Mouse (Mus musculus) intestine, embryonic 15.5 days (tissue): ENCODE measurements around the gene Tmem165. TPM values are rescaled to one million over a fixed set of nuclear protein-coding genes. Genes with fewer than 3 reads are reported as not detected.

Experiments used
- ATAC-seq: fragments of 200-750 bp; cut with Nextera tagmentation; 2 replicates; pipeline ENCODE4 v1.8.0; 2017; ENCODE audit warnings: moderate TSS enrichment, moderate library complexity
- H3K27ac ChIP-seq: fragments of 300-500 bp; sonication (generic); 2 replicates; pipeline ENCODE4 v1.5.1; 2015; ENCODE audit warnings: mild to moderate bottlenecking, inconsistent platforms
- H3K27me3 ChIP-seq: fragments of 300-500 bp; sonication (generic); replicated peaks from 2 replicates; pipeline ENCODE4 v1.6.1; 2015; ENCODE audit warnings: inconsistent platforms
- H3K36me3 ChIP-seq: fragments of 300-500 bp; sonication (generic); 2 replicates; pipeline ENCODE4 v1.6.1; 2015; ENCODE audit warnings: inconsistent platforms
- H3K4me1 ChIP-seq: fragments of 300-500 bp; sonication (generic); replicated peaks from 2 replicates; pipeline ENCODE4 v1.6.1; 2015; ENCODE audit warnings: inconsistent platforms
- H3K4me2 ChIP-seq: fragments of 300-500 bp; sonication (generic); replicated peaks from 2 replicates; pipeline ENCODE4 v1.6.1; 2015; ENCODE audit warnings: mild to moderate bottlenecking, inconsistent platforms
- H3K4me3 ChIP-seq: fragments of 300-500 bp; sonication (generic); replicated peaks from 2 replicates; pipeline ENCODE4 v1.5.1; 2015; ENCODE audit warnings: inconsistent platforms
- H3K9ac ChIP-seq: fragments of 300-500 bp; sonication (generic); 2 replicates; pipeline ENCODE4 v1.6.1; 2015; ENCODE audit warnings: inconsistent platforms
- H3K9me3 ChIP-seq: fragments of 300-500 bp; sonication (generic); 2 replicates; pipeline ENCODE4 v1.6.1; 2016; ENCODE audit warnings: inconsistent platforms
- WGBS: fragments of 180-500 bp; shearing (Covaris S2); methylation state at CpG from one replicate; pipeline ENCODE4 v1.1.7; 2015; 5-methylcytosine and 5-hydroxymethylcytosine counted together
- polyA plus RNA-seq: library from polyadenylated mRNA; unstranded; fragments of >200 nt; fragmentation: Nextera tagmentation; extraction: Ambion mirVana; gene quantifications from 2 replicates; pipeline ENCODE4 v1.2.1, GENCODE M21; 2015

Tmem165 gene
- 82.1 and 87.6 TPM in 2 replicates for polyA plus RNA-seq

DNA sequence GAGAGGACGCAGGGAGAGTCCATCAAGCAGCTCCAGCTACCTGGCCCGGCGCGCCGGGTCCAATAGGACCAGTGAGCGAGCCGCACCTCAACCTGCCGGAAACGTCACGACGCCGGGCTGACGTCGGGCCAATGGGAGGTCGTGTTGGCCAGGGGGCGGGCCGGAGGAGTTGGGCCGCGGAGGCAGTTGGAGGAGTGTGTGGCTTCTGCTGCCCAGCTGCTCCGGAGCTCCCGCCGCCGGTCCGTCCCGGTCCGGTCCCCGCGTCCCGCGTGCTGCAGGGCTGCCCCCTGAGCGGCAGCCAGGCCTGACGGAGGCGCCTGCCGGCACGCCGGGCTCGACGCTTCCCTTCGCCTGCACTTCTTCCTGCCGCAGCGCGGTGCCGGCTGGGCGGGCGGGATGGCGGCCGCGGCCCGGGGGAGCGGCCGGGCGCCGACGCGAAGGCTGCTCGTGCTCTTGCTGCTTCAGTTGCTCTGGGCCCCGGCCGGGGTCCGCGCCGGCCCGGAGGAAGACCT lies at the start of gene Tmem165:
TSS of gene Tmem165 (plus strand) at position 131 of the 512 bp plus-strand sequence.
- Histone ChIP-seq H3K9me3 (no peaks in the 10 kb centered on the region), H3K27ac (peak within 1 kb of the TSS; percentile 98), H3K4me1 (peaks cover 14% of the 10 kb centered on the region), H3K9ac (peak within 1 kb of the TSS; percentile 91), H3K36me3 (no peaks in the 10 kb centered on the region), H3K4me3 (peak within 1 kb of the TSS; percentile 99), H3K27me3 (no peaks in the 10 kb centered on the region), H3K4me2 (peak within 1 kb of the TSS; percentile 72)
- peak; percentile 98 for ATAC-seq
- WGBS: under 1% methylated on average over 54 of the region's 62 CpGs

DNA sequence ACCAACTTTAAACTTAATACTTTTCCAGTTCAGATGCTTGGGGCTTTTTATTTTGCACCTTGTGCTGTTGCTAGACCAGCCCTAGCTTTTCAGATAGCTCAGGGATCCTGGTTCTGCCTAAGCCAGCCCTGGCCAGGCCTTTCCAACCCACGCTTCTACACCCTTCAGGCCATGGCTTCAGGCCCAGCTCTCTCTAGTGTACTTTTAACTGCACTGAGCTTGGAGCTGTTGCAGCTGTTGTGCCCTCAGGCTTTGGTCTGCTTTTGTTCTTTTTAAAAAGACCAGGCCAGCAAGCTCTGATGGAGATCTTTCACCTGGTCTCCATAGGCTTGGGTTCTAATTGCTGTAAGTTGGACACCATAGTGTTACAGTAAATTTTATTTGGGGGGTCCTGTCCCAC lies 48.0 kb upstream of the Tmem165 start:
- Histone ChIP-seq H3K4me2 (no peak overlapping the region), H3K4me1 (peaks cover 7% of the 10 kb centered on the region), H3K9me3 (no peaks in the 10 kb centered on the region), H3K36me3 (no peaks in the 10 kb centered on the region), H3K27me3 (no peaks in the 10 kb centered on the region), H3K4me3 (no peak overlapping the region), H3K27ac (peak overlapping the region; percentile 17; the same call in 1 of the 2 replicates), H3K9ac (no peak overlapping the region)
- WGBS: 63% methylated on average over 1 of the region's 1 CpGs
- ATAC-seq: no peak

DNA sequence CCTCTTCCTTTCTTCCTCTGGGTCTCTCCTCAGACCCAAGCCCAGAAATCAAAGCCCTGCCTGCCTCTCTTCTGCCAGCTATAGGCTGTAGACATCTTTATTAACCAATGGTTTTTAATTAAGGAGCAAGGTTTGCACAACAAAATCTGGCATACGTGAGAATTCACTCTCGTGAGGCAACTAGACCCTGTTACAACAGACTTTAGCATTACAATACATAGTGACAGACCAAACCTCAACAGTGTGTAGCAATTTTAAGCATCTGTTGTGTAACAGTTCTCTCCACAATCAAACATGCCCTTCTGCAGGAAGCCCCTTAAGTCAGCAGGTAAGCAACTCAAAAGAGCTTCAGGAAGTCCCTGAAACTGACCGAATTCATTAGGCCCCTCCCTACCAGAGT lies 47.4 kb upstream of the Tmem165 start:
- H3K4me2 ChIP-seq: no peak overlapping the region
- no peaks in the 10 kb centered on the region for H3K36me3 ChIP-seq
- peak overlapping the region; percentile 17; the same call in 1 of the 2 replicates for H3K27ac ChIP-seq
- 92% methylated on average over 3 of the region's 3 CpGs for WGBS
- H3K4me3 ChIP-seq: no peak overlapping the region
- no peak for ATAC-seq
- H3K4me1 ChIP-seq: peaks cover 9% of the 10 kb centered on the region
- H3K9ac ChIP-seq: no peak overlapping the region
- no peaks in the 10 kb centered on the region for H3K27me3 ChIP-seq
- no peaks in the 10 kb centered on the region for H3K9me3 ChIP-seq

DNA sequence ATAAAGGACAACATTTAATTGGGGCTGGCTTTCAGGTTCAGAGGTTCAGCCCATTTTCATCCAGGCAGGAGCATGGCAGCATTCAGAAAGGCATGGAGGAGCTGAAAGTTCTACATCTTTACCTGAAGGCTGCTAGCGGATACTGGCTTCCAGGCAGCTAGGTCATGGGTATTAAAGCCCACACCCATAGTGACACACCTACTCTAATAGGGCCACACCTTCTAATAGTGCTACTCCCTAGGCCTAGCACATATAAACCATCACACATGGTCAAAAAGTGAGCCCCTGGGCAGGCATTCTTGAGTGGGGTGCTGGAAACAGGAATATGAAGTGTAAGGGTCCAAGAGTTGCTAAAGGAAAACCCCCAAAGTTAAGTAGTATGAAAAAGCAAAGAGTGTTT lies 46.1 kb upstream of the Tmem165 start:
- peaks cover 9% of the 10 kb centered on the region for H3K4me1 ChIP-seq
- WGBS: 81% methylated on average over 1 of the region's 1 CpGs
- no peak overlapping the region for H3K4me2 ChIP-seq
- no peak overlapping the region for H3K4me3 ChIP-seq
- H3K36me3 ChIP-seq: no peaks in the 10 kb centered on the region
- ATAC-seq: no peak
- no peak overlapping the region for H3K27ac ChIP-seq
- no peak overlapping the region for H3K9ac ChIP-seq
- no peaks in the 10 kb centered on the region for H3K27me3 ChIP-seq
- H3K9me3 ChIP-seq: no peaks in the 10 kb centered on the region

DNA sequence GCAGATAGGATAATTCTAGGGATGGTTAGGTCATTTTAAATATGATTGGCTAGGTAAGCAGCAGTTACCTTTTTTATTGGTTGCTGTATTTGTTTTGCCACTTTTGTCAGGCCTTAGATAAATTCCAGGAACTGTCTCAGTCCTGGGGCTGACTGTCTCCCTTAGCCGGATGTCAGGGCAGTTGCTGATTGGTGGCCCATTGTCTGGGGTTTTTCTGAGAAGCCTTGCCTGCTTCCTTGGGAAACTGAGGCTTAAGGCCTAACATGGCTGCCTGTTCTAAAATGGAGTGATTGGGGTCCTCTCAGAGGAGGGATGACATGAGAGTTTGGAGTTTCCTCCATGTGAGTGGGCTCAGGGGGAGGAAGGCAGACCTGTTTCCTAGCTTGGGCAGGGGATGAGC lies 45.6 kb upstream of the Tmem165 start:
- no peak overlapping the region for H3K27ac ChIP-seq
- no peaks in the 10 kb centered on the region for H3K27me3 ChIP-seq
- no peak overlapping the region for H3K9ac ChIP-seq
- H3K36me3 ChIP-seq: no peaks in the 10 kb centered on the region
- ATAC-seq: no peak
- no peak overlapping the region for H3K4me2 ChIP-seq
- H3K4me1 ChIP-seq: peaks cover 9% of the 10 kb centered on the region
- 67% methylated on average over 1 of the region's 1 CpGs for WGBS
- H3K4me3 ChIP-seq: no peak overlapping the region
- no peaks in the 10 kb centered on the region for H3K9me3 ChIP-seq

DNA sequence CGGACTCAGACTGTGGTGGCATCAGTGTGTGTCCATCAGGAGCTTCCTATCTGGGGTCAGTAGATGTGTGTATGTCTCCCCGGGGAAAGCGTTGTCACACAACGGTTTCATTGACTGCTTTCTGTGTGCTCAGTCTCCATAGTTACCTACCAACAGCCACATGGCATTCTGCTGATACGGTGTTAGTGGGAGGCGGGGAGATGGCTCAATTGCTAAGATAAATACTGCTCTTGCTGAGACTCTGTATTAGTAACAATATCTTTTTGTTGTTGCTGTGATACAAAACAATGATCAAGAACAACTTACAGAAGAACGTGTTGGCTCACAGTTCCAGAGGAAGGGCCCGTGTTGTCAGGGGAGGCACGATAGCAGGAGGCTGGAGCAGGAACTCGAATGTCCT lies 45.2 kb upstream of the Tmem165 start:
- H3K36me3 ChIP-seq: no peaks in the 10 kb centered on the region
- no peak overlapping the region for H3K4me3 ChIP-seq
- no peak for ATAC-seq
- H3K4me1 ChIP-seq: peaks cover 9% of the 10 kb centered on the region
- no peaks in the 10 kb centered on the region for H3K27me3 ChIP-seq
- WGBS: 64% methylated on average over 10 of the region's 10 CpGs
- H3K4me2 ChIP-seq: no peak overlapping the region
- H3K27ac ChIP-seq: no peak overlapping the region
- no peak overlapping the region for H3K9ac ChIP-seq
- no peaks in the 10 kb centered on the region for H3K9me3 ChIP-seq

DNA sequence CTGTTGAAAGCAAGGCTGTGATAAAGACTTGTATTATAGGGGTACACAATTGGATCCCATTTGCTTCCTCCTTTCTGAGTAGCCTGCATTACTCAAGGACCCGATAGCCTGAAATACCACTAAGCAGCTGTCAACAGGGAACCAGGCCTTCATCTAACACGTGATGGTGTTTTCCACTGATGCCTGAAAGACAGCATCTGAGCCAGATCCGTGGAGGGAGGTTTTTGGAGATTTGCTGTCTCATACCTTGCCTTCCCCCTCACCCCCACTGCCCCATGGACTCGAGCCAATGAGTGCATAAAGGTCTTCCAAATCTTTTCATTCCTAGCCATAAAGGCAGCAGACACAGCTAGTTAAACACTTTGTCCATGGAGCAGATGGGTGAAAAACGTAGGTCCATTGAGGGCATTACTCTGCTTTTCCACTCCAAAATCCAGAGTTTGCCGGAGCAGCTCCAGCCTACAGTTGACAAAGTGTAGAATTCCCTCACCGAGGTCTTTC lies 44.5 kb upstream of the Tmem165 start:
- Histone ChIP-seq H3K4me3 (peak overlapping the region; percentile 82; the same call in 1 of the 2 replicates), H3K9me3 (no peaks in the 10 kb centered on the region), H3K27ac (no peak overlapping the region), H3K9ac (peak overlapping the region; percentile 94; the same call in 1 of the 2 replicates), H3K4me1 (peaks cover 9% of the 10 kb centered on the region), H3K4me2 (peak overlapping the region; percentile 67), H3K27me3 (no peaks in the 10 kb centered on the region), H3K36me3 (no peaks in the 10 kb centered on the region)
- ATAC-seq: no peak
- 44% methylated on average over 7 of the region's 7 CpGs for WGBS

DNA sequence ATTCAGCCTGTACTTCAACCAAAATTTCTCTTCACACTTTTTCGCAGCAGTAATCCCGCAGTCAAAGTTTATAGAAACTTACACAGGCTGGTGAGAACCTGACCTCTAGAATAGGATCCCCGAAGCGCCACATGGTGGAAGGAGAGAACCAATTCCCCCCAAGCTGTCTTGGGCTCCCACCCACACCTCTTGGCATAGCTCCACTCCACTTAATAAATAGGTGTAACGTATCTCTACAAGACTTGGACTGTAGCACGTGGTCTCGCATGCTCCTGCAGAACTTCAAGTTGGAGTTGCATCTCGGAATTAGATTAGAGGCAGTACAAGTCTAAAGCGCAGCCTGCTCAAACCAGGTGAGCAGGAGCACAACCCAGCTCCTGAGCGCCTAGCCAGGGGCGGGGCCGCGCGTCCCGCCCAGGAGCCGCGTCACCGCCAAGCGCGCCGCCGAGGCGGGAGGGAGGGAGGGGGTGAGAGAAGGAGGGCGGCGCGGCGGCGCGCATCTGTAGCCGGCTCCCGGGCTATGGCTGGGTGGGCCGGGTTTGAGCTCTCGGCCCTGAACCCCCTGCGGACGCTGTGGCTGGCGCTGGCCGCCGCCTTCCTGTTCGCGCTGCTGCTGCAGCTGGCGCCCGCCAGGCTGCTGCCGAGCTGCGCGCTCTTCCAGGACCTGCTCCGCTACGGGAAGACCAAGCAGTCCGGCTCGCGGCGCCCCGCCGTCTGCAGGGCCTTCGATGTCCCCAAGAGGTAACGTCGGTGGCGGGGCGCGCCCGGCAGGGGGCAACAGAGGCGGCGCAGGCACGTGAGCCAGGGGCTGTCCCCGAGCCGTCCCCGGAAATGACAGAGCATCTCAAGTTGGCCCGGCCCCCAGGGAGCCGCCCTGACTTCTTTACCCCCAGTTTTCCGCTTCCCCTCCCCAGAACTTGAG lies 43.6 kb upstream of the Tmem165 start, which contains the start of gene Srd5a3:
TSS of gene Srd5a3 (plus strand) at position 464 of the 922 bp plus-strand sequence.
- under 1% methylated on average over 68 of the region's 69 CpGs for WGBS
- Histone ChIP-seq H3K4me1 (peaks cover 9% of the 10 kb centered on the region), H3K36me3 (no peaks in the 10 kb centered on the region), H3K9me3 (no peaks in the 10 kb centered on the region), H3K27me3 (no peaks in the 10 kb centered on the region), H3K27ac (peak within 1 kb of the TSS; percentile 99), H3K9ac (peak within 1 kb of the TSS; percentile 94), H3K4me2 (peak within 1 kb of the TSS; percentile 67), H3K4me3 (peak within 1 kb of the TSS; percentile 82)
- ATAC-seq: peak; percentile 99

DNA sequence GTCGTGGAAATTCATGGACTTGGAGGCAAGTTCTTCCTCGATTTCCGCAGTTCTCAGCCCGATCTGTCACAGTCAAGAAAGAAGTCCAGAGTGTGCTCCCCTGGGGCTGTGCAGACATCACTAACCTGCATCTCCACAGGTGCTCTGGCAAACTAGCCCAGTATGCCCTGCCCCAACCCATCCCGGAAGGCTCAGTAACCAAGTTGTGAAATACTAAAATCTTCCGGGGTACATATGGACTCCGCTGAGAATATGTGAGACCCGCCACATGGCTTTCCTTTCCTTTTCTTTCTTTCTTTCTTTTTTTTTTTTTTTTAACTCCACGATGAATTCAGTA lies 43.0 kb upstream of the Tmem165 start:
- H3K4me2 ChIP-seq: peak overlapping the region; percentile 67
- H3K36me3 ChIP-seq: no peaks in the 10 kb centered on the region
- H3K4me3 ChIP-seq: peak overlapping the region; percentile 82
- H3K4me1 ChIP-seq: peaks cover 9% of the 10 kb centered on the region
- no peaks in the 10 kb centered on the region for H3K9me3 ChIP-seq
- H3K27ac ChIP-seq: peak overlapping the region; percentile 99
- no peaks in the 10 kb centered on the region for H3K27me3 ChIP-seq
- ATAC-seq: peak; percentile 66
- H3K9ac ChIP-seq: peak overlapping the region; percentile 94
- whole genome bisulfite sequencing: 8% methylated on average over 9 of the region's 9 CpGs

DNA sequence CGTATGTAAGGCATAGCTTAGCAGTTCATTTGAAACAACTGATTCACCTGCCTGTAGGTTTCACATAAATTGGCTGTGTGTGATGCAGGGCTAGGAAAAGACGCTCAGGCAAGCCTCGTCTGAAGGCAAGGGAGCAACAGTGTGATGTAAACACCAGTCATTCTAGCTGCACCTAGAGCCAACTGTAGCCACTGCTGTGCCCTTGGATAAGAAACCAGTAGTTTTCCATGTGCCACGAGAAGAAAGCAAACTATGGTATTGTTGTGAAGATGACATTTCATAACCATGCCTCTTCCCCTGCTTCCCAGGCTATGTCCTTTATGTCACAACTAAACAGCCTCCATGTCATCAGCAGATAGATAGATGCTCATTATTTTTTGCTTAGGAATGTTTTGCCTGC lies 40.3 kb upstream of the Tmem165 start:
- no peaks in the 10 kb centered on the region for H3K27me3 ChIP-seq
- ATAC-seq: no peak
- H3K36me3 ChIP-seq: no peaks in the 10 kb centered on the region
- H3K27ac ChIP-seq: no peak overlapping the region
- no peaks in the 10 kb centered on the region for H3K9me3 ChIP-seq
- H3K4me3 ChIP-seq: no peak overlapping the region
- H3K9ac ChIP-seq: no peak overlapping the region
- H3K4me1 ChIP-seq: peaks cover 9% of the 10 kb centered on the region
- WGBS: 79% methylated on average over 4 of the region's 4 CpGs
- H3K4me2 ChIP-seq: no peak overlapping the region

DNA sequence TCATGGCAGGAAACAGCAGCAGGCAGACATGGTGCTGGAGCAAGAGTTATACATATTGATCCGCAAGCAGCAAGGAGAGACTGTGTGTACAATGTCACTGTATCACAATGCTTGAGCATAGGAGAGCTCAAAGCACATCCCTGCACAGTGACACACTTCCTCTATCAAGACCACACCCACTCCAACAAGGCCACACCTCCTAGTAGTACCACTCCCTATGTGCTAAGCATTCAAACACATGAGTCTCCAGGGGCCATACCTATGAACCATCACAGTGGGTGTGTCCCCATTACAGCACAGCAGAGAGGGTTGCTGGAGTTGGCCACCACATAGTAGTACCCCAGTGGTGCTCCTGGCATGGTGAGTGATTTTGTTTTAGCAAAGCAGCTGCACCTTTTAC lies 37.3 kb upstream of the Tmem165 start:
- H3K4me1 ChIP-seq: no peaks in the 10 kb centered on the region
- H3K27ac ChIP-seq: no peak overlapping the region
- H3K9me3 ChIP-seq: no peaks in the 10 kb centered on the region
- WGBS: 86% methylated on average over 1 of the region's 1 CpGs
- peaks cover 6% of the 10 kb centered on the region; the same call in 1 of the 2 replicates for H3K36me3 ChIP-seq
- peak; percentile 47; the same call in 1 of the 2 replicates for ATAC-seq
- H3K4me2 ChIP-seq: no peak overlapping the region
- no peak overlapping the region for H3K4me3 ChIP-seq
- H3K9ac ChIP-seq: no peak overlapping the region
- H3K27me3 ChIP-seq: no peaks in the 10 kb centered on the region

DNA sequence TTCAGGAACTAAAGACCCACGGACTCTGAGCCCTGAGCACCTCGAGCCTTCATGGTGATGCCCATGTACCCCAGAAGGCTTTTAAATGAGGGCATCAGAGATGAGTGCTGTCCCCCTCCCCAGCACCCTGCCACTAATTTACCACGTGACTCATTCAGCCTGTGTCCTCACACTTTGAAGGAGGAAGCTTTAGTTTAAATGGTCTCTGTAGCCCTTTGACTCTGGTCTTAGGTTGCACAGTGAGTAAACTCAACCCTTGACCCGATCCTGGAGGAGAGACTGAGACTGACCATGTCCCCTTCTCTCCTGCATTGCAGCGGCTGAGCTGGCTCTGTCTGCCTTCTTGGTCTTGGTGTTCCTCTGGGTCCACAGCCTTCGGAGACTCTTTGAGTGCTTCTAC lies 34.2 kb upstream of the Tmem165 start:
- no peak overlapping the region for H3K27ac ChIP-seq
- WGBS: 94% methylated on average over 6 of the region's 6 CpGs
- no peaks in the 10 kb centered on the region for H3K27me3 ChIP-seq
- no peak for ATAC-seq
- peaks cover 11% of the 10 kb centered on the region; the same call in 1 of the 2 replicates for H3K36me3 ChIP-seq
- H3K9me3 ChIP-seq: no peaks in the 10 kb centered on the region
- H3K4me3 ChIP-seq: no peak overlapping the region
- 0 out of 2 replicates have a peak, but pooled peaks cover under 1% of the 10 kb centered on the region for H3K4me1 ChIP-seq
- no peak overlapping the region for H3K9ac ChIP-seq
- no peak overlapping the region for H3K4me2 ChIP-seq
